ENCODE assay signal across 9 mouse cellular contexts in the genomic region with DNA sequence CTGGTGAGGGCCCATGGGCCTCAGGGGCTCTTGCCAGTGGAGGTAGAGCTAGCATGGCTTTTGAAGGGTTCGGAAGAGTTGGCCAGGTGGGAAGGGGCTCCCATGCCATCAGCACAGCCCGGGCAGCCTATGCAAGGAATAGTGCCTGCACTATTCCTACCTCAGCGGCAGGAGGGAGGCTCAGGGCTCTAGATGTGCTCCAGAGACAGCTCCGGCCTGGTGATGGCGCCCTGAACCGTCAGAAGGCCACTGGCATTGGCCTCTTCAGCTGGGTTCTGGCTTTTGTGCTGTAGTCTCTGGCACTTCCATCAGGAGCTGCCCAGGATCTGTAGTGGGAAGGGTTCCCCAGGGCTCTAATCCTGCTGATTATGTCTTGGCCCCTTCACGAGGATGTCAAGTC. TPM values are rescaled to one million over a fixed set of nuclear protein-coding genes. Genes with fewer than 3 reads are reported as not detected.
DNase-seq lines count a peak whose midpoint lies in the region; ATAC-seq and TF ChIP-seq lines count a peak whose summit lies in the region.
"Had no signal": no experiment of that assay in that cellular context is flagged by ENCODE, and none has a peak within 500 bp of the region (broad histone marks: within the 10 kb centered on the region; RNA-seq: fewer than 3 reads in every experiment).

No protein-coding gene starts in this region.

- TF ChIP-seq POLR2A in kidney, adult 2 months (IDR thresholded peaks at IDR 0.05; ENCODE audit: low read depth, low read length) = no peak

- TF ChIP-seq CTCF in kidney, adult 2 months (conservative IDR thresholded peaks at IDR 0.05; ENCODE audit: insufficient read depth, insufficient read length, low read depth, low read length) = 0 out of 2 replicates have a peak, but pooled peaks have one; percentile 3
- peak; percentile 44 for TF ChIP-seq CTCF in midbrain, postnatal 0 days (IDR thresholded peaks at IDR 0.05)

- H3K4me2 ChIP-seq in midbrain, postnatal 0 days (ENCODE audit: low read depth, low read length, poor library complexity, severe bottlenecking) = no peak overlapping the region
- H3K4me2 ChIP-seq in midbrain, embryonic 14.5 days (ENCODE audit: low read length) = no peak overlapping the region
- H3K4me2 ChIP-seq: stomach, embryonic 15.5 days had no signal

- no peaks in the 10 kb centered on the region for H3K36me3 ChIP-seq in kidney, adult 2 months (ENCODE audit: control insufficient read depth, insufficient read depth, low read length)
- H3K36me3 ChIP-seq in midbrain, postnatal 0 days (ENCODE audit: insufficient read depth, low read length) = no peaks in the 10 kb centered on the region
- H3K36me3 ChIP-seq in midbrain, embryonic 14.5 days (ENCODE audit: control insufficient read depth, insufficient read depth, low read length) = no peaks in the 10 kb centered on the region
- H3K36me3 ChIP-seq: stomach, embryonic 15.5 days had no signal

- no peaks in the 10 kb centered on the region for H3K9me3 ChIP-seq in midbrain, postnatal 0 days (ENCODE audit: low read length)
- no peaks in the 10 kb centered on the region for H3K9me3 ChIP-seq in midbrain, embryonic 14.5 days (ENCODE audit: control insufficient read depth, low read length)
- H3K9me3 ChIP-seq: stomach, embryonic 15.5 days had no signal

- no peak for DNase-seq in cerebellum, adult 8-10 months
- DNase-seq in kidney, adult 2 months = no peak
- DNase-seq in kidney, adult 9 months = no peak
- no peak for DNase-seq in midbrain, postnatal 0 days (ENCODE audit: low spot score)
- no peak for DNase-seq in midbrain, embryonic 14.5 days
- DNase-seq in urinary bladder, postnatal 36 days (ENCODE audit: low spot score in 2 of 2) = no peak
- no peak for DNase-seq in thymus, postnatal 36 days

- no peak overlapping the region for H3K4me3 ChIP-seq in kidney, adult 2 months (ENCODE audit: insufficient read depth, low read depth, low read length)
- H3K4me3 ChIP-seq in midbrain, postnatal 0 days (ENCODE audit: low read depth, low read length) = no peak overlapping the region
- H3K4me3 ChIP-seq in midbrain, embryonic 14.5 days (replicated peaks; ENCODE audit: low read depth, low read length) = no peak overlapping the region
- H3K4me3 ChIP-seq: stomach, embryonic 15.5 days had no signal

- no peaks in the 10 kb centered on the region for H3K27me3 ChIP-seq in kidney, adult 2 months (replicated peaks; ENCODE audit: control insufficient read depth, insufficient read depth, low read length)
- H3K27me3 ChIP-seq in midbrain, postnatal 0 days (ENCODE audit: insufficient read depth, low read length) = no peaks in the 10 kb centered on the region
- H3K27me3 ChIP-seq in midbrain, embryonic 14.5 days (ENCODE audit: control insufficient read depth, insufficient read depth, low read length) = no peaks in the 10 kb centered on the region
- H3K27me3 ChIP-seq: stomach, embryonic 15.5 days had no signal

- H3K9ac ChIP-seq in midbrain, postnatal 0 days (replicated peaks; ENCODE audit: low read length, poor library complexity, severe bottlenecking) = no peak overlapping the region
- no peak overlapping the region for H3K9ac ChIP-seq in midbrain, embryonic 14.5 days (replicated peaks; ENCODE audit: low read length)
- H3K9ac ChIP-seq: stomach, embryonic 15.5 days had no signal

- ATAC-seq in cerebellum, adult (ENCODE audit: insufficient number of reproducible peaks, low FRiP score, low TSS enrichment) = peak; percentile 6; the same call in 1 of the 2 replicates
- no peak for ATAC-seq in midbrain, postnatal 0 days (ENCODE audit: low FRiP score)
- no peak for ATAC-seq in midbrain, embryonic 14.5 days (ENCODE audit: low FRiP score, low TSS enrichment)

- no peaks in the 10 kb centered on the region for H3K4me1 ChIP-seq in kidney, adult 2 months (ENCODE audit: control insufficient read depth, insufficient read depth, low read length)
- H3K4me1 ChIP-seq in midbrain, postnatal 0 days (ENCODE audit: insufficient read depth, low read length) = peaks cover 25% of the 10 kb centered on the region
- peaks cover 36% of the 10 kb centered on the region for H3K4me1 ChIP-seq in midbrain, embryonic 14.5 days (ENCODE audit: control insufficient read depth, insufficient read depth, low read length)

- no peak overlapping the region for H3K27ac ChIP-seq in kidney, adult 2 months (ENCODE audit: insufficient read depth, low read depth, low read length)
- H3K27ac ChIP-seq in midbrain, postnatal 0 days (ENCODE audit: low read depth, low read length) = no peak overlapping the region
- H3K27ac ChIP-seq in midbrain, embryonic 14.5 days (replicated peaks; ENCODE audit: low read depth, low read length) = no peak overlapping the region
- H3K27ac ChIP-seq: stomach, embryonic 15.5 days had no signal

- 80% methylated on average over 7 of the region's 7 CpGs for WGBS in kidney, adult 2 months
- WGBS in midbrain, postnatal 0 days = 49% methylated on average over 7 of the region's 7 CpGs
- 53% methylated on average over 7 of the region's 7 CpGs for WGBS in midbrain, embryonic 14.5 days

RNA-seq across cellular contexts. Expression of a gene that starts 28.0 kb away (rescaled TPM):
- 47.1 and 48.8 TPM in 2 replicates for polyA plus RNA-seq in kidney, adult 2 months (2012; rRNA removed)
- 118 and 163 TPM in 2 replicates for total RNA-seq in midbrain, postnatal 0 days (2014; rRNA removed)
- 14.2 and 15.0 TPM in 2 replicates for polyA plus RNA-seq in midbrain, postnatal 0 days (2015; fragmentation: Nextera tagmentation; extraction: Ambion mirVana)
- polyA plus RNA-seq in midbrain, embryonic 14.5 days (2014; fragmentation: Nextera tagmentation; extraction: Ambion mirVana) = 10.3 and 13.3 TPM in 2 replicates
